Mouse (Mus musculus) heart, embryonic 11.5 days (tissue): ENCODE measurements around the gene Ccdc103. TPM values are rescaled to one million over a fixed set of nuclear protein-coding genes. Genes with fewer than 3 reads are reported as not detected.
A peak's percentile ranks its signal among the peaks of the same experiment; 100 is the strongest.

Experiments
- ATAC-seq: fragments of 200-750 bp; cut with Nextera tagmentation; replicated peaks from 2 replicates; pipeline ENCODE4 v1.8.0; 2017; ENCODE audit warnings: moderate library complexity; ENCODE audit not compliant: insufficient number of reproducible peaks, low FRiP score, low TSS enrichment
- H3K27ac ChIP-seq: fragments of 300-500 bp; sonication (generic); 2 replicates; pipeline ENCODE4 v1.5.1; 2014; ENCODE audit warnings: mild to moderate bottlenecking, low read depth, low read length
- H3K27me3 ChIP-seq: fragments of 300-500 bp; sonication (generic); 2 replicates; pipeline ENCODE4 v1.6.1; 2014; ENCODE audit warnings: mild to moderate bottlenecking, low read length, mixed read lengths; ENCODE audit not compliant: control insufficient read depth, insufficient read depth
- H3K36me3 ChIP-seq: fragments of 300-500 bp; sonication (generic); 2 replicates; pipeline ENCODE4 v1.6.1; 2014; ENCODE audit warnings: mild to moderate bottlenecking, low read length, moderate library complexity, mixed read lengths; ENCODE audit not compliant: control insufficient read depth, insufficient read depth
- H3K4me1 ChIP-seq: fragments of 300-500 bp; sonication (generic); 2 replicates; pipeline ENCODE4 v1.6.1; 2014; ENCODE audit warnings: low read length; ENCODE audit not compliant: control insufficient read depth, insufficient read depth
- H3K4me2 ChIP-seq: fragments of 300-500 bp; sonication (generic); 2 replicates; pipeline ENCODE4 v1.6.1; 2014; ENCODE audit warnings: mild to moderate bottlenecking, moderate library complexity
- H3K4me3 ChIP-seq: fragments of 300-500 bp; sonication (generic); 2 replicates; pipeline ENCODE4 v1.5.1; 2014; ENCODE audit warnings: low read depth, low read length
- H3K9ac ChIP-seq: fragments of 300-500 bp; sonication (generic); 2 replicates; pipeline ENCODE4 v1.6.1; 2014; ENCODE audit warnings: mild to moderate bottlenecking, low read depth, low read length, moderate library complexity
- H3K9me3 ChIP-seq: fragments of 300-500 bp; sonication (generic); replicated peaks from 2 replicates; pipeline ENCODE4 v1.6.1; 2016; ENCODE audit warnings: low read length; ENCODE audit not compliant: control insufficient read depth
- WGBS: fragments of 180-500 bp; shearing (Covaris S2); extraction: QIAGEN DNeasy Blood & Tissue Kit; methylation state at CpG from one replicate; pipeline ENCODE4 v1.1.7; 2014; ENCODE audit not compliant: insufficient replicate concordance; 5-methylcytosine and 5-hydroxymethylcytosine counted together
- polyA plus RNA-seq: library from polyadenylated mRNA; unstranded; fragments of >200 nt; fragmentation: Nextera tagmentation; extraction: Ambion mirVana; gene quantifications from 2 replicates; pipeline ENCODE4 v1.2.1, GENCODE M21; 2014

Ccdc103 gene
- polyA plus RNA-seq, 1 experiment from 2014 or later: 0.42 TPM

DNA sequence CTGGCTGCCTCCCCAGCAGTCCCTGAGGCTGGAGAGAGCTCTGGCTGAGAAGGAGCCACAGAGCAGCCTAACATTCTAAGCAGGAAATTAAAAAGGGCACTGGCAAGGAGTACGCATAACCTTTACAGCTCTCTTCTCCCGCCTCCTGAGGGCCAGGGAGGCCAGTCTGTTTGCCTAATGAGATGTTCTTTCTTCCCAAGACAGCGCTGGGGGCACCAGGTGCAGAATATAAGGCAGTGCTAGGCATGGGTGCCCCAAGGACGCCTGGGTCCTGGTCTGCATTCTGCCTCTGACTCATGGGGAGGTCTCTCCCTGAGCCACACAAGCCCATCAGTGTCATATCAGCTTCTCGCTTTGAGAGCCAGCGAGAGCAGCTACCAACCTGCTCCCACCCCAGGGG lies 40.5 kb downstream of the Ccdc103 start:
- Histone ChIP-seq H3K4me1 (peaks cover 8% of the 10 kb centered on the region; the same call in 1 of the 2 replicates), H3K9ac (no peak overlapping the region), H3K9me3 (no peaks in the 10 kb centered on the region), H3K4me3 (no peak overlapping the region), H3K36me3 (0 out of 2 replicates have a peak, but pooled peaks cover 2% of the 10 kb centered on the region), H3K27me3 (no peaks in the 10 kb centered on the region), H3K4me2 (no peak overlapping the region), H3K27ac (no peak overlapping the region)
- no peak for ATAC-seq
- WGBS: 79% methylated on average over 6 of the region's 6 CpGs

DNA sequence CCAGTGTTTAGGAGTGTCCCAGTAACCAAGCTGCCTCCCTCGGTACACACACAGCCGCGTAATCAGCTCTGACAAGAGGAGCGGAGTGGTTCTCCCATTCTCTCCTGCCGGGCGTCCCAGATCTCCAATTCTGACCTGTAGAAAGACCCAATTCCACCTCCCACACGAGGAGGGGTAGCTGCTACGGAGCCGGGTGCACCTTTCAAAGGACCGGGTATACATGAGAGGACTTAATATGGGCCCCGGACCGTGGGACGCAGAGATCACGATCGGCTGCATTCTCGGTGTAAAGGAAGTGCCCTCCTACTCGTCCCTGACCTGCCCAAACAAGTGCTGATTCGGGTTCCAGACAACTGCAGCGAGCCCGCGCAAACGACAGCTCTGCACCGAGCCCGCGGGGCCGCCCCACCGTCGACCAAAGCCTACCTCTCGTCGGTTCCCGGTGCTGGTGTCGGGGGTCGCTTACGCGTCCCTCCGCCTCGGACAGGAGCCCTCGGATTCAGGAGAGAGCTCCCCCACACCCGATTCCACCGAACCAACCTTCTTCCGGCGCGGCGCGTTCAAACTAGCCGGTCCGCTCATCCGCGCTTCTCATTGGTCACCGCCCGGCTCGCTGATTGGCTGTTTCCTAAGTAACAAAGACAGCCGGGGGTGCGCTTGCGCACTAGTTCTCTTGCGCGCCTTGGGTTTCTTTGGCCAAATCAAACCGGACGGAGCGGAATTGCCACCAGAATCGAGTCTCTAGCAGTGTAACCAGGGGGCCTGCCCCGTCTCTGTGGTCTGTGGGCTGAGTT lies 43.8 kb downstream of the Ccdc103 start, which contains the start of gene Kif18b:
Gene Kif18b (minus strand): TSS at position 568 of the 794 bp plus-strand sequence.
- H3K27ac ChIP-seq: peak within 1 kb of the TSS; percentile 92
- ATAC-seq: peak; percentile 87
- H3K4me3 ChIP-seq: peak within 1 kb of the TSS; percentile 83
- H3K9me3 ChIP-seq: no peaks in the 10 kb centered on the region
- H3K4me2 ChIP-seq: peak within 1 kb of the TSS; percentile 70
- no peaks in the 10 kb centered on the region for H3K27me3 ChIP-seq
- H3K36me3 ChIP-seq: 0 out of 2 replicates have a peak, but pooled peaks cover 2% of the 10 kb centered on the region
- peak within 1 kb of the TSS; percentile 90 for H3K9ac ChIP-seq
- under 1% methylated on average over 62 of the region's 62 CpGs for WGBS
- H3K4me1 ChIP-seq: peaks cover 8% of the 10 kb centered on the region; the same call in 1 of the 2 replicates

DNA sequence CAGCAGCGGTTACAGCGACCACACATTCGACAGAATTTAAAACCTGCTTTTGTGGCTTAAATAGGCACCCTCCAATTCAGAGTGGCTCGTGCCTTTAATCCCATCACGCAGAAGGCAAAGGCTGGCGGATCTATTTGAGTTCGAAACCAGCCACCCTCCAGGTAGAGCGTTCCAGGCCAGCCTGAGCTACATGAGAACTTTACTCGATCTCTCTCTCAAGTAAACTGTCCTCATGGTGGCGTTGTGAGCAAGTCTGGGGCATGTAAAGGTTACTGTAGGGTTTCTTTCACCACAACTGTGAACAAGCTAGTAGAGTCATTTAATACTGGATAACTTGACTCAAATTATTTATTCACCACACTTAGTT lies 44.3 kb downstream of the Ccdc103 start:
- Histone ChIP-seq H3K27me3 (no peaks in the 10 kb centered on the region), H3K4me2 (peak overlapping the region; percentile 70), H3K9ac (peak overlapping the region; percentile 90), H3K4me1 (peaks cover 8% of the 10 kb centered on the region; the same call in 1 of the 2 replicates), H3K27ac (peak overlapping the region; percentile 92), H3K36me3 (0 out of 2 replicates have a peak, but pooled peaks cover 2% of the 10 kb centered on the region), H3K9me3 (no peaks in the 10 kb centered on the region), H3K4me3 (peak overlapping the region; percentile 83)
- 2% methylated on average over 10 of the region's 10 CpGs for whole genome bisulfite sequencing
- ATAC-seq: peak; percentile 28; the same call in 1 of the 2 replicates

DNA sequence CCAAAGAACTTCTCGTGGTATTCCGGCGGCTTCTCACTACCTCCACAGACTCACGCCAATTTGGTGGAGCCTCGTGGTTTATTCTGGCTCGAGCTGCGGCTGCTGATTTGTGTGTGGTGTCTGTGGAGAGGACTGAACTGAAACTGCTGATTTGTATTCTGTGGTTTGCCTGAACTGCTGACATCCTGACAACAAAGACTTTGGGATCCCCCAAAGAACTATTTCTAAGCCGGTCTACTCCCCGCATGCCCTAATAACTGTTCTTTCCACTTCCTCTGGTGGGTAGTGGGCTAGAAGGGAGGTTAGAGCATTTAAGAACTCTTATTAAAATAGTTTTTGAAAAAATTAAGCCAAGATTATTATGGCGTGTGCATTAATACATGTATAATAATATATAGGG lies 49.7 kb downstream of the Ccdc103 start:
- no peak overlapping the region for H3K4me3 ChIP-seq
- H3K4me1 ChIP-seq: no peaks in the 10 kb centered on the region
- no peaks in the 10 kb centered on the region for H3K27me3 ChIP-seq
- no peaks in the 10 kb centered on the region for H3K36me3 ChIP-seq
- no peak for ATAC-seq
- no peak overlapping the region for H3K9ac ChIP-seq
- WGBS: 87% methylated on average over 10 of the region's 10 CpGs
- no peaks in the 10 kb centered on the region for H3K9me3 ChIP-seq
- H3K27ac ChIP-seq: no peak overlapping the region
- no peak overlapping the region for H3K4me2 ChIP-seq

Other genes with a start within 250 kb of the Ccdc103 start
- 0.96 and 1.1 TPM in 2 replicates for gene Meioc, start 217.5 kb upstream of the Ccdc103 start, polyA plus RNA-seq
- 39.5 and 41.8 TPM in 2 replicates for gene Ccdc43, start 183.4 kb upstream of the Ccdc103 start, polyA plus RNA-seq
- gene Adam11, start 119.8 kb upstream of the Ccdc103 start, polyA plus RNA-seq: 5.4 and 6.7 TPM in 2 replicates
- gene Gjc1, start 61.5 kb upstream of the Ccdc103 start, polyA plus RNA-seq: 56.6 and 59.7 TPM in 2 replicates
- gene Higd1b, start 45.4 kb upstream of the Ccdc103 start, polyA plus RNA-seq: not detected in 2 replicates
- 136 and 149 TPM in 2 replicates for gene Eftud2, start 219 bp upstream of the Ccdc103 start, polyA plus RNA-seq
- not detected in 2 replicates for gene Fam187a, start 4.0 kb downstream of the Ccdc103 start, polyA plus RNA-seq
- 0.18 and 0.20 TPM in 2 replicates for gene Gfap, start 19.7 kb downstream of the Ccdc103 start, polyA plus RNA-seq
- gene Kif18b, start 43.9 kb downstream of the Ccdc103 start, polyA plus RNA-seq: 5.6 and 5.9 TPM in 2 replicates
- gene C1ql1, start 65.5 kb downstream of the Ccdc103 start, polyA plus RNA-seq: 0.76 and 1.0 TPM in 2 replicates
- gene Nmt1, start 147.0 kb downstream of the Ccdc103 start, polyA plus RNA-seq: 49.4 and 53.4 TPM in 2 replicates
- gene Dcakd, start 147.1 kb downstream of the Ccdc103 start, polyA plus RNA-seq: 135 and 141 TPM in 2 replicates
- gene Plcd3, start 220.5 kb downstream of the Ccdc103 start, polyA plus RNA-seq: 3.0 and 3.5 TPM in 2 replicates
- 11.2 and 11.8 TPM in 2 replicates for gene Acbd4, start 220.5 kb downstream of the Ccdc103 start, polyA plus RNA-seq
- gene Hexim1, start 235.0 kb downstream of the Ccdc103 start, polyA plus RNA-seq: 4.2 and 4.4 TPM in 2 replicates